Mouse (Mus musculus): ENCODE measurements around the gene Sipa1l3.

The Sipa1l3 gene

DNA sequence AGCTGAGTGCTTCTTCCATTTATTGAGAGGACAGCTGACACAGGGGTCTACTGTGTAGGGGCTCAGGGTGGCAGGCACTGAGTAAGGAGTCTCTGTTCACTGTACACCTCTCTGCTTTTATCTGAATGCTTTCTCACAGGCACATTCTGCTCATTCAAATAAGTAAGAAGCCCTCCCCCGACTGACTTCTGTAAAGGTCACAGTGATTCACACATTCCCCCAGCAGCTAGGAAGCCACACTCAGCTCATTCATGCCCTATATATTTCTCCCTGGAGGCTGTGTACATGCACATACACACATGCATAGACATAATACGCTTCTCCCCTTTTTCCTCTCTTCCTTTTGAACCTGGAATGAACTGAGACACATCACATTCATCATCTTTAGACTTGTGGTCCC, 74.4 kb downstream of the Sipa1l3 start:
- in situ Hi-C loops (cut with MboI): no loop called here

DNA sequence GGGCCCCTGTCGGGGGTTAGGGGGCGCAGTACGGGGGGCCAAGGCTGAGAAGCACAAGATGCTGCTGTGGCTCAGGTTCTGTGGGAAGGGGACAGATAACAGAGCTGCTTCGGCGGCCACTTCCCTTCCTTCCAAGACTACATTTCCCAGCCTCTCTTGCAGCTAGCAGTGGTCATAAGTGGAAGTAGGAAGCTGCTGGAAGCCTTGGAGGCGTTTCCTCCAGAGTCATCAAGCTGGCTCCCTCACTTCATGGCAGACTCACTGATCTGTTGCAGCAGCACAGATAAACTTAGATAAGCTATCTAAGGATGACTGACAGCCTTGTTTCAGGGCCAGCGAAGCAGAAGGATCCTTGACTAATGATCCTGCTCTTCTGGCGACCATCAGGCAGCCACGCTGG, 76.6 kb downstream of the Sipa1l3 start:
- in situ Hi-C loops (cut with MboI): no loop called here

DNA sequence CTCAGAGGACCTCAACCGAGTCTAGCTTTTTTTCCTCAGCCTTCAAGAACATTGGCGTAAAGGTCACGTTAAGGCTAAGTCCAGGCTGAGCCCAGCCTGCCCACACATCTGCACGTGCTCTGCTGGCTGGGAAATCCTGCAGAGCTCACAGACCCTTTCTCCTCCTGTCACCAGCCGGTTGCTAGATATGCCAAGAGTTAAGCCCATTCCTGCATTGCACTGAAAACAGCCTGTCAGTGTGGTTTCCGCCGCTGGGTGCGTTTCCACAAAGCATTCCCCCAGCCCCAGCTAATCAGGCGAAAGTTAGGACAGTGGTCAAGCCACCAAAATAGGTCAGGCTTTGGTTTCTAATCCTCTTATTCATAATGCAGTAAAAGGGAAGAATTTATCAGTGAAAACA, 77.3 kb downstream of the Sipa1l3 start:
- in situ Hi-C loops (cut with MboI): no loop called here

DNA sequence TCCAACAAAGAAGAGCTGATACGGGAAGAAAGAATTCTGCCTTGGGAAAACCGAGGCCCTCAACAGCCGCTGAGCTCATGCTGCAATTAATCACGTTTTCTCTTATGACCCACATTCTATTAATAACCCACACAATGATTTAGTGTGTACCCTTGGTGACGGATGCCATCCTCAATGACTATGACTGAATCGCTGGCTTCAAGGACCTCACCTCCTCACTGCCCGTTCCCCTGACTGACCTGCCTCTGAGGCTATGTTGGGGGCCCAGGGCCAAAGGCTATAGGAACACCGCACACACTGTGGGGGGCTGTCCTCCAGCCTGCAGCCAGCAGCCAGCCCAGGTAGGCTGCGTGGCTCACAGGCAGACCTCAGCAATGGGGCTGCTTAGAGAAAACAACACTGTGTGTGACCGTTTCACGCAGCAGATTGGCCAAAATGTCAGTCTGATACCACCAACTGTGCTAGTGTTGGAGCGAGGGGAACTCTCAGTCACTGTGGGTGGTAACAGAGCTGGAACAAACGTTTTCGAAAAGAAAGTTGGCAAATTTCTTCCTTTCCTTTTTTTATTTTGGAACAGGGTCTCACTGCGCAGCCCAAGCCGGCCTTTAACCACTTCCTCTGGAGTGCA, 79.7 kb downstream of the Sipa1l3 start:
- in situ Hi-C loops (cut with MboI): no loop called here

DNA sequence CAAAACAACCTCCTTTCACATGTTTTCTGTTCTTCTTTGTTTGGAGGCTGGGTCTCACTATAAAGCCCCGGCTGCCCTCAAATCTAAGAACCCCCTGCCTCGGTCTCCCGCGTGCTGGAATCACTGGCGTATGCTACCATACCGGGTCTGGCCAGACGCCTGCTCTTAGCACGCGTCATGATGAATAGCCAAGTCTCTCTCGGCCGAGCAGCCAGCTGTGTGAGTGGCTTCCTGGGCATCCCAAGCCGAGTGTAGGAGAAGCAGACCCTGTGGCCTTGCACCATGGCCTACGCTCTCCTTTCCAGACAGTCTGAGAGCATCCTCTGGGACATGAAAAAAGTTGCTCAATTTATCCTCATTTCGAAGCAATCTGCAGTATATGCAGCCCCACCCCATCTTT, 80.2 kb downstream of the Sipa1l3 start:
- in situ Hi-C loops (cut with MboI): no loop called here

DNA sequence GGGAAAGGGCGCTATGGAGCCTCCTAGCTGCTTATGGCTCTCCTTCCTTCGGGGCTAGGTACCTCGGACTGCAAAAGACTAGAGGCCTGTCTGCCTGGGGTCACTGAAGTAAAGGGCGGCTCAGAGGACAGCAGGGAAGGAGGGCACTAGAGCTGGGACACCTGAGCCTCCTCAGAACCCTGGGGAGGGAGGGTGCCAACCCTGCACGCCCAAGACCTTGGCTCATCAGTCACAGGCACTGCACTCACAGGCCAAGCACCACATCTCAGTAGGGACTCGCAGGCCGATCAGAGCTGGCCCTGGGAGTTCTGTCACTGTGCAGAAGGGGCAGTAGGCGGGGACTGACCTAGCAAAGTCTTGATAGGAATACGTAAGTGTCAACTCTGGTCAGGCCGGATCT, 81.4 kb downstream of the Sipa1l3 start:
- in situ Hi-C loops (cut with MboI): no loop called here

DNA sequence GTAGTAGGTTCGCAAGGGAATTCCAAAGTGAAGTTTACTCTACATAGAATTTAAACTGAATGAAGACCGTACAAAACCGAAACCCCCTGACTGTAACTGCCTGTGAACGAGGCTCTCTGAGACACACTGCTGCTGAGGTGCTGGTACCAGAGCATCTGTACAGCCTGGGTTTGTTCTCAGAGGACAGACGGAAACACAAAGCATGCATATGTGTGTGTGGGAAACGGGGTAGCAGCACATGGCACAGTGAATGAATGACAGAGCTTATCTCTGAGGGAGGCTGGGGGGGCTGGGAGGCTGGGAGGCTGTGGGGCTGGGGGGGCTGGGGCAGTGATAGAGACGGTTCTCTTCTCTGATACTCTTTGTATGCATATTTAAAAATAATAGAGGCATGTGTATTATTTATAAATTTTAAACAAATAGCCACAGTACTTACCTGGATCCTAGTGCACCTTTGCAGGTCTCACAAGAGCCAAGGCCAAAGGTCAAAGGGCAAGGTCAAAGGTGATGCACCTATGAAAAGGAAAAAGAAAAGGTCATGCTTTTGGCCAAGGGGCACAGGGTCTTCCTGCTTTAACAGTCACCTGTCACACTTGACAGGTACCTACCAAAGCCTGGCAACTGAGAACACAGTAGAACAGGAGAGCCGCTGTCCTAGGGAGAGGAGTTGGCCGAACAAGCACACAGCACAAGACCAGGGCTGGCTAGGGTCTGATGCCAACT, 84.0 kb downstream of the Sipa1l3 start:
- in situ Hi-C loops (cut with MboI): no loop called here

DNA sequence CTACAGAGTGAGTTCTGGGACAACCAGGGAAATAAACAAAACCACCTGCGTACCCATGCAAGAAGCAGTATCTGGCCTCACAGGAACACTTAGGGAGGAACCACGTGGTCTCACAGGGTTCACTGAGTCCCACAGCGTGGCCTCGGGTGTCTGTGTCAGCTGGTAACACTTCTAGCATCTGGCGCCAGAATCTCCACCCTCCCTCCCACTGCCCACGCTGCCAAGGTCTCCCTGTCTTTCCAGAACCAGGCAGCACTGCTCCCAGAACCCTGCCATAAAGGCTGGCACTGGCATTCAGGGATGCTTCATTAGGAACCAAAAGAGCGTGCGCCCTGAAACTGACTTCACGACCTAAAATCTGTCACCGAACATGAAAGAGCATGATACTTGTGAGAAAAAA, 84.7 kb downstream of the Sipa1l3 start:
- in situ Hi-C loops (cut with MboI): no loop called here

DNA sequence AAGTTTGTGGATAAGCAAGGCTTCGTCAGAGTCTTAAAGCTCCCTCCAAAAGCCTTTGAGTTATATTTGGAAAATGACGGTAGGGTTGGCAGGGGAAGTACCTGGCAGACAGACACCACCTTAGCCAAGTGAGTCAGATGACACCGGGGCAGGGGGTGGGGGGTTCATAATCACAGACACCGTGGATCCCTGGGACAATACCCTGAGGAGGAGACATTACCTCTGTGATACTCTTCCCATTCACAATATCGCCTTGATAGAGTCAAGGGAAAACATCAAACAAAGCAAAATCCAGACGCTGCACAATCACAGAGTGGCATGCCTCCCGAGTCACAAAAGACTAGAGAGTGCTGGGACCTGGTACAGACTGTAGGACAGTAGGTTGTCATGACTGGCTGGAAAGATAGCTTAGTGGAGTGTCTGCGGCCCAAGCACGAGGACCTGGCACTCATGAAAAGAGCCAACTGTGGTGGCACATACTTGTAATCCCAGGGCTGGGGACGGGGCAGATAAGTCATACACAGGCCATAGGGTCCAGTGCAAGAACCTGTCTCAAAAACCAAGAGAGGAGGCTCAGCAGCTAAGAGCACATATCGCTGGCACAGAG, 85.4 kb downstream of the Sipa1l3 start:
- in situ Hi-C loops (cut with MboI): no loop called here

DNA sequence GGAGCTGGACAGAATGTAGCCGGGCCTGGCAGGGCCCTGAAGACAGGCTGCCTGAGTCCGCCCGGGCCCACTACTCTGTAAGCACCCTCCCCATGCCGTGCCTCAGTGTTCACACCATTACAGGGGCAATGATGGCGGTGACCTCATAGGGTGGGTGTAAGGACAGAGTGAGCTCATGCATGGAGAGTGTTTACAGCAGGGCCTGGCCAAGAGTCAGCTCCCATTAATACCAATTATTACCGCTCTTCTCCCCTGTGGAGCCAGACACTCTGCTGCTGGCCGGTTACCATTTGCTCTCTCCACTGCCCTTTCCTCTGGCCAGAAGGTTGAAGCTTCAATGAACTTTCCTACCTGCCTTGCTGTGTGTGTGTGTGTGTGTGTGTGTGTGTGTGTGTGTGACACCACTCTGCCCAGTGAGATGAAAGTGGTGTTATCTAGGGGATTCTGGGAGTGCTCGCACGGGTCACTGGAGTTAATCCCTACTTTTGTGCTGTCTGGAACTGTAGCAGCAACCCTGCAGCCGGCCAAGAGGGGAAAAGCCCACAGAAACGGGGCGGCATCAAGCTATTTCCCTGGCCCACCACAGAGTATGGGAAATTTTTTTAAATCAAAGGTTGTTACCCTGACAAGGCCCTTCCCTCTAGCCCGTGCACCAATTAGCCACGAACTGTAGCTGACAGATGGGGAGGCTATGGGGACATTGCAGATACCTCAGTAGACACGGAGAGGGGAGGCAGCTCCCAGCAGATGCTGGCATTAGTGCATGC, 86.1 kb downstream of the Sipa1l3 start:
- in situ Hi-C loops (cut with MboI): no loop called here

DNA sequence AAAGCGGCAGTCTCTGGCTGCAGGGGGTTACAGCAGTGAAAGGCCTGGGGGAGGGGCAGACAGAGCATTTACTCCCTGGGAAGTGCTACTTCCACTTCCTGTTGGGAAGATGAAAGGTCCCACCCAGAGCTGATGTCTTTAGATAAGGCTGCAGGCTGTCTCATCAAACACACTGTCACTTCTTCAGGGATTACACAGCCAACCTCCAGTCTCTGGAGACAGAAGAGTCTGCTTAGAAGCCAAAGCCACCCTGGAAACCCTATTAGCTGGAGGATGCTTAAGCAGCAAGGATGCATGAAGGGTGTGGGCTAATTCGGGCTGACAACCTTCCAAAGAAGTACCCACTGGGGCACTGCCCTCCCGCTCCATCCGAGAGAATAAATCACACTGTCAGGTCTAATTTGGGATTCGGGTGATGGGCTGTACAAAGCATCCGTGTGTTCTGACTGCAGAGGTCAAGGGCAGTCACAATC, 87.7 kb downstream of the Sipa1l3 start:
- in situ Hi-C loops (cut with MboI): no loop called here

DNA sequence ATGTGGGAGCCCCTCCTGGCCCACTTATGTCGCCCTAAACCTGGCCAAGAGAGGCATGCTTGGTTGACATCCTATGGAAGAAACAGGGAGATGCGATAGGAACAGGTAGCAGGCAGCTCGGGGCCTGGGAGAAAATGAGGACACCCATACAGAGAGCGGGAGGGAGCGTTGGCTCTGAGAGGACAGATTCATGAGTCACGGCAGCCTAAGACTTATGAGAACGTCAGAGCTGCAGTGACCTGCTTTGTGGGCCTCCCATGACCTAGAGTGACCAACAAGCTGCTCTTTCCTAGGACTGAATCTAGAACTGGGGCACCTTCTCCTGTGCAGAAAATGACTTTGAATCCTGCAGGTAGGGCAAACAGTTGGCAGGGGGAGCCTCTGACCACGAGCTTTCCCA, 92.4 kb downstream of the Sipa1l3 start:
- in situ Hi-C loops (cut with MboI): no loop called here

DNA sequence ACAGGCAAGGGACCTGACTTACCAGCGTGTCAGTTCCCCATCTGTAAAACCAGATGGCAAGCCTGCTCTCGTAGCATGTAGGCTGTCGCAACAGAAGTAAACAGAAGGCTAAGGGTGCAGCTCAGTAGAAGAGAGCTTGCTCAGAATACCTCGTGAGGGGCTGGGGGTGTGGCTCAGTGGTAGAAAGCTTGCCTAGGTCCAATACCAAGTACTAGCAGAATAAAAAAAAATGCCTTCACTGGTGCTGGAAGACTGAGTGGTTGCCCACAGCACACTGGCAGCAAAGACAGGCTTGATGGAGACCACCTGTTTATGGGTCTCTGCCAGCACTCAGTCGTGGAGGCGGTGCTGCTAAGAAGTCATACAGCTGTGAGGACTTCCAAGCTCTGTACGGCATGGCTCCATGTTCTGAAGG, 93.0 kb downstream of the Sipa1l3 start:
- in situ Hi-C loops (cut with MboI): no loop called here

DNA sequence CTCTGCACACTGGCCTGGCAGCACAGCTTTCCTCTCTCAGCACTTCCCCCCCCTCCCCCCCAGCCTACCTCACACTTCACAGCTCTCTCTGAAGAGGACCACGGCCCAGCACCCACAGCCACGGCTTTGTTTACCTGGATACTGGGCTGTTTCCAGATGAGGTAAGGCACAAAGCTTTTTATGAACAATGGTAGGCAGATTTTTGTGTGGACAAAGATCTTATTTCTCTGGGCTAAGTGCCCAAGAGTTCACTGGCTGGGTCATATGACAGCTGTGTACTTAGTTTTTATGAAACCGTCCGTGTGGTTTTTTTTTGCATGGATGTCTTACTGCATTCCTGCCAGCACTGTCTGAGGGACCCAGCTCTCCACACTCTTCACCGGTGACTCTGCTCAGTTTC, 93.8 kb downstream of the Sipa1l3 start:
- in situ Hi-C loops (cut with MboI): no loop called here

DNA sequence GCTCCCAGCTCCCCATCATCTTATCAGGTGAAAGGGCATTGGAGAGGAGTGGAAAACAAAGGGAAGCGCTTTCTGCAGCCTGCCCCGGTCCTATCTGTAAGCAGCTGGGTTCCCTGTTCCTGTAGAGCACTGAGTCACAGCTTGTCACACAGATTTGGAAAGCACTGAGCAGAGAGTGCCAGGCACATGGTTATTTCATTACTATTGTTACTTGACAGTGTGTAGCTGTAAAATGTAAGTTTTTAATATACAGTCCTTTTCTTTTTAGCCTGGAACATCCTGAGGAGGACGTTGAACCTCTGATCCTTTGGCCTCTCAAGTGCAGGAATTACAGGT, 96.6 kb downstream of the Sipa1l3 start:
- in situ Hi-C loops (cut with MboI): no loop called here

DNA sequence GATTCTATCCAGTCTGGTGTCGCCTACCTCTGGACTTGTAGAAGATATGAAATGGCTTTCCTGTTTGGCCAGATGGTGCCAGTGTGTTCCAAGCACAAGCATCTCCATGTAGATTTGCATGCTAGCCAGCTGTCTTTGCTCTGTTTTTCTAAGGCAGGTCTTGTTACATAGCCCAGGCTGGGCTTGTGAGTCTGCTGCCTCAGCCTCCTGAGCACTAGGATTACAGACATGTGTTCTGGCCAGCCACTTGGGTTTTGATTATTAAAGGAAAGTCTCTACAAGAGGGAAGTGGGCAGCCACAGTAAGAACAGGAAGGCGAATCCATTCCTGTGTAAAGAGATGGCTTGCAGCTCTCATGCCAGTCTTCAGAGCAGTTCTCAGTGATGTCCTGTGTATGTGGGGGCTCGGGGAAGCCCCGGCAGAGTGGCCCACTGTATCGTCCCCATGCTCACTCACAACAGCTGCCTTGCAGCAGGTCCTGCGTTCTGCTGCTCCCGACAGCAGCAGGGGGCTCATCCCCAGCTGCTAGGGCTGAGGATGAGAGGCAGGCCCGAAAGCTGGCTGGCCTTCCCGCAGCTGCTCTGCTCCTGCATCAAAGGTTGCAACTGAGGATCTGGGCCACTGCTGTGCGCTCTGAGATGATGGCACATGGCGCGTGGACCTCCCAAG, 97.1 kb downstream of the Sipa1l3 start:
- in situ Hi-C loops (cut with MboI): no loop called here

DNA sequence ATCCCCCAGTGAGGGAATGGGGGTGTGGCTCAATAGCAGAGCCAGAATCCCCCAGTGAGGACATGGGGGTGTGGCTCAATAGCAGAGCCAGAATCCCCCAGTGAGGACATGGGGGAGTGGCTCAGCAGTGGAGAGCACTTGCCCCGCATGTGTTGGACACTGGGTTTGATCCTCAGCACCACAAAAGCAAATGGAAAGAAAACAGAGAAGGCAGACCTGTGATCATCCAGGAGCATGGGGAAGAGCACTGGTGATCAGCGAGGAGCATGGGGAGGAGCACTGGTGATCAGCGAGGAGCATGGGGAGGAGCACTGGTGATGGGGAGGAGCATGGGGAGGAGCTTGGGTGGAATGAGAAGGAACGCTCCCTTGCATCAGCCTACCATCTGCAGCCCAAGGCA, 98.6 kb downstream of the Sipa1l3 start:
- in situ Hi-C loops (cut with MboI): no loop called here

DNA sequence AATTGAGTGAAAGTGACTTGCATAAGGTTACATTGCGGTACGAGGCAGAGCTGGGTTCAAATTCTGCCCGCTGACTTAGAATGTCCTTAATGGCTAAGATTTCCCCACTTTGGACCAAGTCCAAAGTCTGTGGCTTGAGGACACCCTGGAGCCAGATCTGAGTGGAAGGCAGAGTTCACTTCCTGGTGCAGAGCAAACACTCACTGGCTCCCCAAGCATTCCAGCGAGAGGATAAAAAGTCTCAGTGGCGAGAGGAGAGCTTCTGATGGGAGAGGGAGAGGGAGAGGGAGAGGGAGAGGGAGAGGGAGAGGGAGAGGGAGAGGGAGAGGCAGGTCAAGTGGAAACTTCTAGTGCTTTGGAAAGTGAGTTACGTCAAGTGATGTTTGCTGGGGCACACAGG, 100.2 kb downstream of the Sipa1l3 start:
- in situ Hi-C loops (cut with MboI): no loop called here

DNA sequence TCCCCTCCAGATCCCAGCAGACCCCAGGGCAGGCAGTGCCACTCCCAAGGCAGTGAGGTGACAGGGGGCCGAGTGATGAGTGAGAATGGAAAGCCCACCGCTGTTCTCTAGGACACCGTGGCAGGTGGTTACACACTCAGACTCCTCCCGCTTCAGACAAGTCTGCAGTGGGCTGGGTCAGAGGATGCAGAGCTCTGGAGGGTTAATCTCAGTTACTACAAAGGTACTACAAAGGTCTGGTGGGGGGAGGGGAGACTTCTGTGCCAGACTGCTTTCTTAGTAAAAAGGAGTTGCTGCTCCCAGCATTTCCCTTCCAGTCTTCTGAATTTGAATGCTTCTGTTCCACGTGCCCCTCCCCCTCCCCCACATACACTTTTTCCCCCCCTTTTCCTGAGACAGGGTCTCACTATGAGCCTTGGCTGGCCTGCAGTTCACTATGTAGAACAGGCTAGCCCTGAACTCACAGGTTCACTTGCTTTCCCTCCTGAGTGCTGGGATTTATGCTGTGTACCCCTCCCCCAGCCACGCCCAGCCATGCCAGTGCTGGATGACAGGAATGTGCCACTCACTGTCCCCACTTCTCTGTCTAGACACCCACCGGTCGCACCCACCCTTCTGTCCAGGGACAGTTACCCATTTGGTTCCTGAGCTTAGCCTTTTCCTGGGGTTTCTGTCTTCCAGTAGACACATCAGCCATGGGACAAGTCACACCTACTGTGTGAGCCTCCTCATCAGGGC, 100.9 kb downstream of the Sipa1l3 start:
- in situ Hi-C loops (cut with MboI): no loop called here

DNA sequence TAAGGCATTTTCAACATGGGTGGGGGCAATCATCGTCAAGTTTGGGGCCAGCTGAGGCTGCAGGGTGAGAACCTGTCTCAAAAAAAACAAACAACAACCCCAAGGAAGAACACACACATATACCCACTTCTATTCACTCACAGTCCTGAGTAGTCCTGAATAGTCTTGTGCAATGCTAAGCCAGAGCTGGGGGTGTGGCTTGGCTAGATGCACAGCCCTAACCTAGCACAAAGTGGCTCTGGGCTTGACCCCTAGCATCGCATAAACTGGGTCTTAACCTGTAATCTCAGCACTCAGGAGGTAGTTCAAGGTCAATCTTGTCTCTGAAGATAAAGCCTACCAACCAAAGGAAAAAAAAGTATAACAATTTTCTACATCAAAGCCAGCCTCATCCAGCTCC, 101.5 kb downstream of the Sipa1l3 start:
- in situ Hi-C loops (cut with MboI): no loop called here

DNA sequence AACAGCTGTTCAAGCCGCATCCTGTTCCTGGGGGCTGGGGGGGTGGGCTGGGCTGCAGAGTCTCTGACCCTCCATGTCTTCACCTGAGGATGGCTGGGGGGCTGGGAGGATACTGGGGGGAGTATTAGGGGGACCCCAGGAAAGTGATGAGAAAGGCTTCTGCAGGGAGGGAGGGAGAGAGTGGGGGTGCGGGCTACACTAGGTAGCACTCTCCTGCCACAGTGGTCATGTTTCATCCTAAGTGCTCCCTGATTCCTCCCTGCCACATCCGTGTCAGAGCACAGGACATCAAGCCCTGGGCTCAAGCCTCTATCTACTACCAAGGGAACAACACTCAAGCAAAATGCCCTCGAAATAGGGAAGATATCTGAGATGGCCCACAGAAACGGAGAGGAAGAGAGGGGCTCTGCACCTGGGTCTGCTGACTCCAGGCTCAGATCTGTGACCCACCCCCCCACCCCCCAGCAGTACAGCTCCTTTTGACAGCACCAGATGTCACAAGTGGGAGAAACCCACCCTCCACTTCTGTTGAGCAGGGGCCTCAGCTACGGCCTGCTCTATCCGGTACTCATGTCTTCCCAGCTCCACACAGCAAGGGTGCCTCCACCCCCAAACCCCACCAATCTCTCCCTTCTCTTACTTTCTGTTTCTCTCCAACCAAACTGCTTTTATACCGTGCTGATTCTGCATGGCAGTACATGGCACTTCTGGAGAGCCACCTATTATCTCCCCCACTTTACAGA, 106.4 kb downstream of the Sipa1l3 start:
- in situ Hi-C loops (cut with MboI): no loop called here
